Mouse (Mus musculus): ENCODE measurements around the gene Gstt4.
"Not testable (repeated sequence)": the region's sequence is repeated elsewhere in the genome, so short reads cannot be mapped to it uniquely, and the experiment has no call there.

The Gstt4 gene

GRCm38 (mm10) chr10:75767756-75768155, 54.6 kb downstream of the Gstt4 start:
- in situ Hi-C loops (cut with MboI; ENCODE audit: low pct_unique_long_range_greater_than_20kb in 1 of 2, low sequenced_read_pairs in 2 of 2, unreplicated experiment in 1 of 2) = not testable (repeated sequence)

GRCm38 (mm10) chr10:75766856-75767255, 55.5 kb downstream of the Gstt4 start:
- in situ Hi-C loops (cut with MboI; ENCODE audit: low pct_unique_long_range_greater_than_20kb in 1 of 2, low sequenced_read_pairs in 2 of 2, unreplicated experiment in 1 of 2) = no loop called here
